Mouse (Mus musculus): ENCODE measurements around the gene Pkp4. TPM values are rescaled to one million over a fixed set of nuclear protein-coding genes. Genes with fewer than 3 reads are reported as not detected.

Pkp4 gene
- total RNA-seq, 1 experiment: 54.3 TPM

DNA sequence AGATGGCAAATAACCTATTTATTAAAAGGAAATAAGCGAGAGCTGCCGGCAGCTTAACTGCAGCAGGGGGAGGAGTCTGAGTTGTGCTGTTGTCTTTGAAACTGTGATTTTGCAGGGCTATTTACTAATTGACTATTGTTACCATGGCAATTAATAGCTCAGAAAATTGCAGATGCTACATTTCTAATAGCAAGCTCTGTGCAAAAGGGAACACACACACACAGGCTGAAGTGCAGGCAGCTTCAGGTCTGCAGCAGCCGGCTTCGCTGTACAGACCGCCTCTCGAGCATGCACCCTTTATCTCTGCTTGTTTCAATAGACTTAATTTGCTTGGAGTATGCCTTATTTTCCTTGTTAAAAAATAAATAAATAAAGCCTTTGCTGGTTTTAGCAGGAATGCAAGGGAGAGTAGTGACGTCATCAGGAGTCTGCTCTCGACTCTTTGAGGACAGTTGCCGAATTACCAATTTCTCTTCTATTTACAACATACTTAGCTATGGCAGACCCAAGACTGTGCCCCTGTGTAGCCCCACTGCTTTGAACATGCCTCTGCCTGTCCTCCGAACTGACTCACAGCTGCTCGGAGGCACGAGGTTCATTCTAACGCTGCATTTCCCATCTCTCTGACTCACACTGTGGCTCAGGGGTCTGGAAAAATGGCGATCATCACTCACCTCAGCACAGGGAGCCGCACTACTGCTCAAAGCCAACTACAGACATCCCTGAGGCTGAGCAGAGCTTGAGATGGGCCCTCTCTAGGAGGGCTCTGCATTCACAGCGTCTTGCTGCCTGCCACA lies 190.9 kb downstream of the Pkp4 start:
- Histone ChIP-seq H3K4me1 (ENCODE audit: control insufficient read depth in 2 of 2, insufficient read depth in 2 of 2, low read length in 2 of 2, poor library complexity in 1 of 2) (peaks cover 5 to 24% of the 10 kb centered on the region in 2 experiments; a peak in 2 of 4 replicates), H3K4me3 (ENCODE audit: insufficient read depth in 1 of 2, low read depth in 1 of 2, low read length in 2 of 2, poor library complexity in 1 of 2, severe bottlenecking in 1 of 2) (no peak overlapping the region), H3K9me3 (ENCODE audit: control insufficient read depth, insufficient read depth, low read depth, low read length) (no peaks in the 10 kb centered on the region), H3K27ac (ENCODE audit: insufficient read depth, low read depth, low read length, poor library complexity, severe bottlenecking) (no peak overlapping the region), H3K9ac (ENCODE audit: insufficient read depth, low read depth, low read length, poor library complexity, severe bottlenecking) (no peak overlapping the region), H3K36me3 (ENCODE audit: control insufficient read depth, insufficient read depth, low read length, poor library complexity, severe bottlenecking) (peaks cover 35% of the 10 kb centered on the region)
- no peak for DNase-seq (ENCODE audit: low read depth, low spot score)
- in situ Hi-C loops (cut with MboI; ENCODE audit: low sequenced_read_pairs in 2 of 2, unreplicated experiment in 2 of 2): no loop called here
- TF ChIP-seq MAFK (IDR thresholded peaks at IDR 0.05; ENCODE audit: insufficient read depth, low read depth, low read length) (no peak), ZNF384 (IDR thresholded peaks at IDR 0.05; ENCODE audit: low read depth, low read length) (no peak), ZC3H11A (IDR thresholded peaks at IDR 0.05; ENCODE audit: borderline replicate concordance, low read depth, low read length) (no peak), CHD2 (IDR thresholded peaks at IDR 0.05; ENCODE audit: low read depth, low read length) (no peak), HCFC1 (IDR thresholded peaks at IDR 0.05; ENCODE audit: borderline replicate concordance, insufficient read depth, low read length) (no peak)

DNA sequence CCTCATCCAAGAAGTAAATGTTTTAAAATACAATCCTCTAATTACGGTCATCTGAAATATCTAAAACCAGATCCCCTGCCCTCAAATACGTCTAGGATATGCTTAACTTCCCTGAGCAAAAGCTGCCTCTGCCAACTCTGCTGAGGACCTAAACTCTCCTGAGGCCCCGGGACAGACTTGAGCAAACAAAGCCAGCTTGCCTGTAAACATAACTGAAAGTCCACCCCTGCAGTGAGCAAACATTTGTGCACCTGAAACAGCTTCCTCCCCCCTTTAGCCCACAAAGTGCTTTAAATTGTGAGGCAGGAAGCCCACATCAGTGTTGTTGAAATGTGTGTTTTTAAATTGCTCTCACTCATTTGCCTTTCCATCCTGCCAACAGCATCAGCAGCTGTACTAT lies 193.2 kb downstream of the Pkp4 start:
- no peak for DNase-seq (ENCODE audit: low read depth, low spot score)
- Histone ChIP-seq H3K4me3 (ENCODE audit: insufficient read depth in 1 of 2, low read depth in 1 of 2, low read length in 2 of 2, poor library complexity in 1 of 2, severe bottlenecking in 1 of 2) (no peak overlapping the region), H3K9ac (ENCODE audit: insufficient read depth, low read depth, low read length, poor library complexity, severe bottlenecking) (no peak overlapping the region), H3K9me3 (ENCODE audit: control insufficient read depth, insufficient read depth, low read depth, low read length) (no peaks in the 10 kb centered on the region), H3K4me1 (ENCODE audit: control insufficient read depth in 2 of 2, insufficient read depth in 2 of 2, low read length in 2 of 2, poor library complexity in 1 of 2) (peaks cover 5 to 10% of the 10 kb centered on the region in 2 experiments; a peak in 2 of 4 replicates), H3K27ac (ENCODE audit: insufficient read depth, low read depth, low read length, poor library complexity, severe bottlenecking) (no peak overlapping the region), H3K36me3 (ENCODE audit: control insufficient read depth, insufficient read depth, low read length, poor library complexity, severe bottlenecking) (peaks cover 26% of the 10 kb centered on the region)
- TF ChIP-seq ZNF384 (IDR thresholded peaks at IDR 0.05; ENCODE audit: low read depth, low read length): no peak
- TF ChIP-seq MAFK (IDR thresholded peaks at IDR 0.05; ENCODE audit: insufficient read depth, low read depth, low read length): no peak
- no peak for TF ChIP-seq ZC3H11A (IDR thresholded peaks at IDR 0.05; ENCODE audit: borderline replicate concordance, low read depth, low read length)
- TF ChIP-seq CHD2 (IDR thresholded peaks at IDR 0.05; ENCODE audit: low read depth, low read length): no peak
- TF ChIP-seq HCFC1 (IDR thresholded peaks at IDR 0.05; ENCODE audit: borderline replicate concordance, insufficient read depth, low read length): no peak
- in situ Hi-C loops (cut with MboI; ENCODE audit: low sequenced_read_pairs in 2 of 2, unreplicated experiment in 2 of 2): no loop called here

DNA sequence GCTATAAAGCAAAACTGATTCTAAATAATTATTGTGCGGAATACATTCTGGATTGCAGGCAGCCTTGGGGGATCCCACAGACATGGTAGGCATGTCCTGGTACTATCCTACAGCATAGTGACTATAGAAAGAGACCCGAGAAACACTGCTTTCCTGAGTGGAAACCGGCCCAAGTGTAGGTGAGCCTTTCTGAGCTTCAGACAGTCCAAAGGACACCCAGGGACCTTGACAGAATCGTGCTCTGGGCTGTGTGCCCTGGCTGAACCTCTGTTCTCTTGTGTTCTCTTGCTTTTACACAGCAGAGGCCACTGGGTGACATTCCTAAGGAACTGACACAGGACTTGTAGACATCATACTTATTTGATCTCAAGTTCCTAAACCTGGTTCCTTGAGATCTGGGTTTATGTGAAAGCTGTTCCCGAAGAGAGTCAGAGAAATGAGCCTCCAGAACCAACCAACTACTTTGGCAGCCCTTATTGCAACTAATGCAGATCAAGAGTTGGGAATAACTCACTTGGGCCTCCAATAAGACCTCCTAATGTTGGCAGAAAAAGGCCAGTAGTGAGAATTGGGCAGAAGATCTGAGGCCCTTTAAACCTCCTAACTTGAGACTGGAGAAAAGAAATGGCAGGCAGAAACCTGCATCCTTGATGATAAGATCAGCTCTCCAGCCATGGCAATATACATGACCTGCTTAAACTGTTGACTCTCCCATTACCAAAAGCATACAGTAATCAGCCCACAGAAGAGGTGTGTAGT lies 195.1 kb downstream of the Pkp4 start:
- in situ Hi-C loops (cut with MboI; ENCODE audit: low sequenced_read_pairs in 2 of 2, unreplicated experiment in 2 of 2): no loop called here

DNA sequence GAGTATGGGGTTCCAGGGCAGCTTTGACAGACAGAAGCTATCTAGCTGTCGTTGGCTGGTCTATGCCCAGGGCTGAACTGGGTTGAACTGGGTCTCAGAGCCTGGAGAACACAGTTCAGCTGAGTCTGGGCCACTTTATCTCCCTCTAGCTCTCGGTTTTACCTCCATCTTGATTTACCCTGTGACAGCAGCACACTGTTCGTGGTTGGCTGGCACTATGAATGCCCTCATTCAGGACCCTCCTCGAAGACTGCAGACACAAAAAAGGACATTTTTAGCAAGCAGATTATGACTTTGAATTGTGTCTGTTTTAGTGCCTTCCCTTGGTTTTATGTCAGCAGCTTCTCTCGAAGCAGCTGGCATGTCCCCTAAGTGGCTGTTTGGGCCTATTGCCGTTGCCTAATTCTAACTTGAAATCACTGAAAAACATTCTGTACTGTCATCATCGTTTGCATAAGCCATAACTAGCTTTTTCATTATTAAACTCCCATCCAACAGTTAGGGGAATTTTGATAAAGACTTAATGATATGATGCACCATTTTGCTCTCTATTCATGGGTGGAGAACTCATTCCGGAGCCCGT lies 199.2 kb downstream of the Pkp4 start:
- Histone ChIP-seq H3K4me3 (ENCODE audit: insufficient read depth in 1 of 2, low read depth in 1 of 2, low read length in 2 of 2, poor library complexity in 1 of 2, severe bottlenecking in 1 of 2) (no peak overlapping the region), H3K27ac (ENCODE audit: insufficient read depth, low read depth, low read length, poor library complexity, severe bottlenecking) (no peak overlapping the region), H3K9ac (ENCODE audit: insufficient read depth, low read depth, low read length, poor library complexity, severe bottlenecking) (no peak overlapping the region), H3K4me1 (ENCODE audit: control insufficient read depth in 2 of 2, insufficient read depth in 2 of 2, low read length in 2 of 2, poor library complexity in 1 of 2) (0 out of 4 replicates have a peak, but pooled peaks cover 0 to 2% of the 10 kb centered on the region in 2 experiments), H3K9me3 (ENCODE audit: control insufficient read depth, insufficient read depth, low read depth, low read length) (no peaks in the 10 kb centered on the region), H3K36me3 (ENCODE audit: control insufficient read depth, insufficient read depth, low read length, poor library complexity, severe bottlenecking) (peaks cover 6% of the 10 kb centered on the region; the same call in 1 of the 2 replicates)
- in situ Hi-C loops (cut with MboI; ENCODE audit: low sequenced_read_pairs in 2 of 2, unreplicated experiment in 2 of 2): no loop called here
- no peak for TF ChIP-seq HCFC1 (IDR thresholded peaks at IDR 0.05; ENCODE audit: borderline replicate concordance, insufficient read depth, low read length)
- no peak for TF ChIP-seq CHD2 (IDR thresholded peaks at IDR 0.05; ENCODE audit: low read depth, low read length)
- no peak for TF ChIP-seq MAFK (IDR thresholded peaks at IDR 0.05; ENCODE audit: insufficient read depth, low read depth, low read length)
- no peak for TF ChIP-seq ZC3H11A (IDR thresholded peaks at IDR 0.05; ENCODE audit: borderline replicate concordance, low read depth, low read length)
- TF ChIP-seq ZNF384 (IDR thresholded peaks at IDR 0.05; ENCODE audit: low read depth, low read length): no peak
- DNase-seq (ENCODE audit: low read depth, low spot score): no peak

More for the DNA sequence above, 195.1 kb downstream of the Pkp4 start:
- Histone ChIP-seq H3K4me1 (ENCODE audit: control insufficient read depth in 2 of 2, insufficient read depth in 2 of 2, low read length in 2 of 2, poor library complexity in 1 of 2) (0 out of 4 replicates have a peak, but pooled peaks cover 0 to 2% of the 10 kb centered on the region in 2 experiments), H3K27ac (ENCODE audit: insufficient read depth, low read depth, low read length, poor library complexity, severe bottlenecking) (no peak overlapping the region), H3K4me3 (ENCODE audit: insufficient read depth in 1 of 2, low read depth in 1 of 2, low read length in 2 of 2, poor library complexity in 1 of 2, severe bottlenecking in 1 of 2) (no peak overlapping the region), H3K36me3 (ENCODE audit: control insufficient read depth, insufficient read depth, low read length, poor library complexity, severe bottlenecking) (peaks cover 15% of the 10 kb centered on the region; the same call in 1 of the 2 replicates), H3K9me3 (ENCODE audit: control insufficient read depth, insufficient read depth, low read depth, low read length) (no peaks in the 10 kb centered on the region), H3K9ac (ENCODE audit: insufficient read depth, low read depth, low read length, poor library complexity, severe bottlenecking) (no peak overlapping the region)
- TF ChIP-seq ZNF384 (IDR thresholded peaks at IDR 0.05; ENCODE audit: low read depth, low read length) (no peak), MAFK (IDR thresholded peaks at IDR 0.05; ENCODE audit: insufficient read depth, low read depth, low read length) (no peak), ZC3H11A (IDR thresholded peaks at IDR 0.05; ENCODE audit: borderline replicate concordance, low read depth, low read length) (no peak), HCFC1 (IDR thresholded peaks at IDR 0.05; ENCODE audit: borderline replicate concordance, insufficient read depth, low read length) (no peak), CHD2 (IDR thresholded peaks at IDR 0.05; ENCODE audit: low read depth, low read length) (no peak)
- no peak for DNase-seq (ENCODE audit: low read depth, low spot score)

Data from ES-E14 (cell line).